Mouse (Mus musculus) heart, postnatal 0 days (tissue): ENCODE data around the gene Ssbp3.

Experiments used
- CTCF ChIP-seq: IDR thresholded peaks from 2 replicates; pipeline ENCODE4 v1.5.1; 2016; ENCODE audit warnings: antibody characterized with exemption, control low read depth, low read depth
- EP300 ChIP-seq: IDR thresholded peaks from 2 replicates; pipeline ENCODE4 v1.6.1; 2016; ENCODE audit warnings: antibody characterized with exemption, low read depth

DNA sequence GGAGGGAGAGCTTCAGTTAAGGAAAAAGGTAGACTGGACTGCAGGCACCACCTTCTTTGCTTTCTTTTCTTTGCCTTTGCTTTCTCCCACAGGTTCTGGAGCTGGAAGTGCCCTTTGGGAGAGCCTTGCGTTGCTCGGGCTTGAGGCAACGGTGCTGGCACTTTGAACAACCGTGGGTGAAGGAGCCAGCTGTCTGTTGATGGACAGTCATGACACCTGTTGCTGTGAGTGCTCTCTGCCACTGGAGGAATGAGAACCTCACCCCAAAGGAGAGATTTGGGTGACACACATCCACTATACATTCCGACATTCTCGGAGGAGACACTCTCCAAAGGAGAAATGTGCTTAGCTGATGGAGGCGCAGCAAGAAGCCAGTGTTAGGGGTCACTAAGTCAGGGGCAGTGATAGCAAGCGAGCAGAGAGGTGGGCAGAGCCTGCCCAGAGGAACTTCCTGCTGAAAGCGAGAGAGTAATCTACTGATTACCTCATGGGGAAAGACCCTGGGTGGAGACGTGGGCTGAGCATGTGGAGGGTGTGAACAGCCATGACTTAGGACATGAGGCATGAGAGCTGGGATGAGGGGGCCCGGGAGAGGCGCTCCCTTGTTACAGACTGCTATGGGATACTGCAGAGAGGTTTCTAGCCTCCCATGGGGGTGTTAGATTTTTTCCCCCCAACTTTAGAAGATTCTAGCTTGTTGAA, 41.6 kb upstream of the Ssbp3 start:
- TF ChIP-seq EP300, result no peak
- TF ChIP-seq CTCF, result no peak
